ENCODE assay signal across 8 mouse cellular contexts in the genomic region with DNA sequence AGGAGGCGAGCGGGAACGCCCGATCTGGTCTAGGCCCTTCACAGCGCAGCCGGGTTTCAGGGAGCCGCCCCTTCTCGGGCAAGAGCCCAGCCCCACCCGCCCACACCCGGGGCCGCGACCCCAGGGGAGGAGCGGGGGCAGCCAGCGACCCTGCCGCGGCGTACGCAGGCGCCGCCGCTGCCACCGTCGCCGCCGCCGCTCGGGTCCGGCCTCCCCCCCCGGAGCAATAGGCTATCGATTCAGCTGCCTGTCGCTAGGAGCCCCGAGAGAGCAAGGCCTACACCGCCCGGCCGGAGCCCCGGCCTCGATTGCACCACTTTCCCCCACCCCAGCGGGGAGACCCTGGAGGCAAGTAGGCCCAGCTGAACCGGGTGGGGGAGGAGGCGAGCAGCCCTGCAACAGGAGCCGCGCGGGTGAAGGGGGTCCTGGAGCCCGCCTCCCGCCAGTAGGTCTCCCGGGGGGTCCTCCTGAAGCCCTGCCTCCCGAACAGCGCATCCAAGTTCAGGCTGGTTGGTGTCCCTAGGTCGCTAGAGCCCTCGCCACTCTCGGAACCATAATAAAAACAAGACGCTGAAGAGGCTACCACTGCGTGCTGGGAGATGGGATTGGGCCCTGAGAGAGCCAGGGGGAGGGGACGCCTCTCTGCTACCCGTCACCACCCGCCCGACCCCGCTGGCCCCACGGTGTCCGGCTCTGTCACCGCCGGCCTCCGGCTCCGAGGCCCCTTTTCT. TPM values are rescaled to one million over a fixed set of nuclear protein-coding genes. Genes with fewer than 3 reads are reported as not detected.
DNase-seq lines count a peak whose midpoint lies in the region; ATAC-seq and TF ChIP-seq lines count a peak whose summit lies in the region.

No protein-coding gene starts in this region.

- peak; percentile 28; the same call in 1 of the 2 replicates for ATAC-seq in G1E (ENCODE audit: extremely low read depth, insufficient number of reproducible peaks, low FRiP score, poor library complexity, severe bottlenecking)
- peak; percentile 86 for ATAC-seq in forebrain, postnatal 0 days
- ATAC-seq in neural tube, embryonic 15.5 days (ENCODE audit: low FRiP score), result peak; percentile 52

- H3K36me3 ChIP-seq in G1E (replicated peaks), result peaks cover 33% of the 10 kb centered on the region
- H3K36me3 ChIP-seq in forebrain, postnatal 0 days (ENCODE audit: insufficient read depth), result 0 out of 2 replicates have a peak, but pooled peaks cover 3% of the 10 kb centered on the region
- no peaks in the 10 kb centered on the region for H3K36me3 ChIP-seq in neural tube, embryonic 15.5 days

- peaks cover 27% of the 10 kb centered on the region for H3K4me1 ChIP-seq in G1E (ENCODE audit: insufficient read depth, low read depth, low read length)
- H3K4me1 ChIP-seq in cerebellum, adult 2 months (ENCODE audit: control insufficient read depth, insufficient read depth, low read length), result 0 out of 2 replicates have a peak, but pooled peaks cover 2% of the 10 kb centered on the region
- H3K4me1 ChIP-seq in forebrain, postnatal 0 days (ENCODE audit: insufficient read depth), result peaks cover 3% of the 10 kb centered on the region; the same call in 1 of the 2 replicates
- H3K4me1 ChIP-seq in lung, adult 2 months (ENCODE audit: control insufficient read depth, insufficient read depth, low read length), result peaks cover 4% of the 10 kb centered on the region
- H3K4me1 ChIP-seq in neural tube, embryonic 15.5 days, result peaks cover 37% of the 10 kb centered on the region

- no peak for TF ChIP-seq POLR2A in cerebellum, adult 2 months (IDR thresholded peaks at IDR 0.05; ENCODE audit: borderline replicate concordance, insufficient read depth, low read length)
- TF ChIP-seq POLR2A in lung, adult 2 months (IDR thresholded peaks at IDR 0.05; ENCODE audit: borderline replicate concordance, extremely low read depth, low read depth, low read length), result 0 out of 2 replicates have a peak, but pooled peaks have one; percentile 23

- WGBS in cerebellum, adult 2 months, result under 1% methylated on average over 50 of the region's 64 CpGs
- WGBS in forebrain, postnatal 0 days, result 2% methylated on average over 56 of the region's 64 CpGs
- WGBS in lung, adult 2 months, result under 1% methylated on average over 52 of the region's 64 CpGs
- under 1% methylated on average over 50 of the region's 64 CpGs for WGBS in neural tube, embryonic 15.5 days

- peak overlapping the region; percentile 82 for H3K9ac ChIP-seq in forebrain, postnatal 0 days
- H3K9ac ChIP-seq in neural tube, embryonic 15.5 days (replicated peaks), result peak overlapping the region; percentile 89

- H3K27ac ChIP-seq in cerebellum, adult 2 months (ENCODE audit: insufficient read depth, low read length), result peak overlapping the region; percentile 49
- H3K27ac ChIP-seq in forebrain, postnatal 0 days (ENCODE audit: low read depth, low read length), result peak overlapping the region; percentile 94
- H3K27ac ChIP-seq in layer of hippocampus, adult 2 months, result peak overlapping the region; percentile 97
- peak overlapping the region; percentile 98 for H3K27ac ChIP-seq in neural tube, embryonic 15.5 days (replicated peaks)

- TF ChIP-seq CTCF in G1E (IDR thresholded peaks at IDR 0.05; ENCODE audit: low read depth, low read length), result no peak
- TF ChIP-seq CTCF in cerebellum, adult 2 months (IDR thresholded peaks at IDR 0.05; ENCODE audit: borderline replicate concordance, insufficient read depth, low read depth, low read length), result no peak
- TF ChIP-seq CTCF in forebrain, postnatal 0 days (IDR thresholded peaks at IDR 0.05; ENCODE audit: low read depth), result peak; percentile 45
- peak; percentile 53 for TF ChIP-seq CTCF in layer of hippocampus, adult 2 months (conservative IDR thresholded peaks at IDR 0.05)
- TF ChIP-seq CTCF in lung, adult 2 months (IDR thresholded peaks at IDR 0.05; ENCODE audit: insufficient read depth, low read length), result no peak

- peak overlapping the region; percentile 86 for H3K4me3 ChIP-seq in G1E (ENCODE audit: low read depth, low read length)
- H3K4me3 ChIP-seq in cerebellum, adult 2 months (replicated peaks; ENCODE audit: insufficient read depth, low read depth, low read length), result peak overlapping the region; percentile 98
- H3K4me3 ChIP-seq in forebrain, postnatal 0 days (ENCODE audit: low read depth, low read length), result peak overlapping the region; percentile 94
- peak overlapping the region; percentile 90 for H3K4me3 ChIP-seq in layer of hippocampus, adult 2 months
- peak overlapping the region; percentile 86 for H3K4me3 ChIP-seq in lung, adult 2 months (replicated peaks; ENCODE audit: extremely low read depth, low read depth, low read length)
- H3K4me3 ChIP-seq in neural tube, embryonic 15.5 days (replicated peaks), result peak overlapping the region; percentile 91

- H3K9me3 ChIP-seq in G1E (replicated peaks), result no peaks in the 10 kb centered on the region
- H3K9me3 ChIP-seq in forebrain, postnatal 0 days (ENCODE audit: low read length), result no peaks in the 10 kb centered on the region
- no peaks in the 10 kb centered on the region for H3K9me3 ChIP-seq in neural tube, embryonic 15.5 days (replicated peaks)

- DNase-seq in G1E (ENCODE audit: low spot score), result peak; percentile 78
- DNase-seq in cerebellum, adult 2 months, result peak; percentile 72 to 77
- peak; percentile 73 for DNase-seq in forebrain, postnatal 0 days
- DNase-seq in heart, postnatal 4 days, result peak; percentile 79
- DNase-seq in layer of hippocampus, adult 2 months (ENCODE audit: low spot score in 2 of 2), result peak; percentile 59 to 74
- DNase-seq in lung, adult 2 months, result peak; percentile 74
- peak; percentile 84 for DNase-seq in testis, postnatal 10 days (ENCODE audit: low spot score)

- peaks cover 3% of the 10 kb centered on the region for H3K27me3 ChIP-seq in G1E (ENCODE audit: insufficient read depth, low read length)
- no peaks in the 10 kb centered on the region for H3K27me3 ChIP-seq in cerebellum, adult 2 months (ENCODE audit: control insufficient read depth, insufficient read depth, low read length)
- H3K27me3 ChIP-seq in forebrain, postnatal 0 days (ENCODE audit: insufficient read depth, low read length), result no peaks in the 10 kb centered on the region
- H3K27me3 ChIP-seq in neural tube, embryonic 15.5 days (replicated peaks), result no peaks in the 10 kb centered on the region

- H3K4me2 ChIP-seq in forebrain, postnatal 0 days (ENCODE audit: low read depth), result peak overlapping the region; percentile 75
- peak overlapping the region; percentile 62 for H3K4me2 ChIP-seq in neural tube, embryonic 15.5 days

RNA-seq across cellular contexts. Expression of gene Dcaf5, which starts 1.3 kb away (rescaled TPM):
- total RNA-seq in G1E (2014; fragmentation: Nextera tagmentation) (36.6 and 47.2 TPM in 2 replicates), G1E (2017) (26.6 and 26.7 TPM in 2 replicates)
- polyA plus RNA-seq in G1E (2012), result 25.0 and 25.6 TPM in 2 replicates
- 36.5 and 36.9 TPM in 2 replicates for polyA plus RNA-seq in cerebellum, adult 2 months (2012; rRNA removed)
- total RNA-seq in forebrain, postnatal 0 days (2014; rRNA removed), result 55.3 and 59.6 TPM in 2 replicates
- 14.3 and 16.8 TPM in 2 replicates for polyA plus RNA-seq in forebrain, postnatal 0 days (2015; fragmentation: Nextera tagmentation; extraction: Ambion mirVana)
- 10 to 100 TPM; 36.3 to 37.3 TPM for total RNA-seq in heart, postnatal 4 days (2021)
- 10 to 100 TPM; 74.7 to 75.4 TPM for total RNA-seq in layer of hippocampus, adult 2 months (2021)
- polyA plus RNA-seq in lung, adult 2 months (2012; rRNA removed), result 18.6 and 19.9 TPM in 2 replicates
- 20.2 and 20.6 TPM in 2 replicates for polyA plus RNA-seq in neural tube, embryonic 15.5 days (2015; fragmentation: Nextera tagmentation; extraction: Ambion mirVana)

RNA-seq across cellular contexts. Expression of gene Exd2, which starts 27.8 kb away (rescaled TPM):
- total RNA-seq in G1E (2014; fragmentation: Nextera tagmentation) (32.4 and 33.0 TPM in 2 replicates), G1E (2017) (21.4 and 21.8 TPM in 2 replicates)
- polyA plus RNA-seq in G1E (2012), result 3.5 and 5.9 TPM in 2 replicates
- 61.5 and 68.0 TPM in 2 replicates for polyA plus RNA-seq in cerebellum, adult 2 months (2012; rRNA removed)
- 35.4 and 42.0 TPM in 2 replicates for total RNA-seq in forebrain, postnatal 0 days (2014; rRNA removed)
- polyA plus RNA-seq in forebrain, postnatal 0 days (2015; fragmentation: Nextera tagmentation; extraction: Ambion mirVana), result 27.3 and 32.2 TPM in 2 replicates
- 10 to 100 TPM; 10.0 to 10.9 TPM for total RNA-seq in heart, postnatal 4 days (2021)
- 100 to 1,000 TPM; 105 to 122 TPM for total RNA-seq in layer of hippocampus, adult 2 months (2021)
- polyA plus RNA-seq in lung, adult 2 months (2012; rRNA removed), result 10.9 and 15.3 TPM in 2 replicates
- 43.4 and 50.1 TPM in 2 replicates for polyA plus RNA-seq in neural tube, embryonic 15.5 days (2015; fragmentation: Nextera tagmentation; extraction: Ambion mirVana)

Comparison
In these comparisons a context has a peak if more than half of its experiments do, and no peak if none do; other contexts are left out.
1. Peak in every context shown above with its lines: DNase-seq, ATAC-seq, H3K4me3 ChIP-seq and H3K27ac ChIP-seq.
2. ATAC-seq: peak in every context shown above with its lines; median percentile 86 in forebrain, postnatal 0 days; 52 in neural tube, embryonic 15.5 days; 28 in G1E.
3. CTCF ChIP-seq: peak in forebrain, postnatal 0 days (single experiment) and layer of hippocampus, adult 2 months (single experiment); none in G1E (single experiment), cerebellum, adult 2 months (single experiment) and lung, adult 2 months (single experiment).